Mouse (Mus musculus): ENCODE data around the gene Lrrc4c.

Gene Lrrc4c

GRCm38 (mm10) chr2:97339627-97340026 lies 1021.7 kb downstream of the Lrrc4c start:
- WGBS = 75% methylated on average over 4 of the region's 4 CpGs

GRCm38 (mm10) chr2:97361235-97361634 lies 1043.3 kb downstream of the Lrrc4c start:
- WGBS = 95% methylated on average over 2 of the region's 2 CpGs

GRCm38 (mm10) chr2:97369978-97370377 lies 1052.0 kb downstream of the Lrrc4c start:
- WGBS = 56% methylated on average over 3 of the region's 3 CpGs

GRCm38 (mm10) chr2:97391437-97391836 lies 1073.5 kb downstream of the Lrrc4c start:
- 56% methylated on average over 3 of the region's 3 CpGs for WGBS

GRCm38 (mm10) chr2:97391876-97392275 lies 1073.9 kb downstream of the Lrrc4c start:
- 82% methylated on average over 2 of the region's 2 CpGs for WGBS

- WGBS = 67% methylated on average over 1 of the region's 1 CpGs
Measured at GRCm38 (mm10) chr2:97413066-97413465, 1095.1 kb downstream of the Lrrc4c start.

- WGBS = 40% methylated on average over 8 of the region's 8 CpGs
Measured at GRCm38 (mm10) chr2:97414416-97415362, 1096.7 kb downstream of the Lrrc4c start.

GRCm38 (mm10) chr2:97434140-97434539 lies 1116.2 kb downstream of the Lrrc4c start:
- WGBS = 81% methylated on average over 1 of the region's 1 CpGs

GRCm38 (mm10) chr2:97435616-97436015 lies 1117.6 kb downstream of the Lrrc4c start:
- 57% methylated on average over 2 of the region's 2 CpGs for WGBS

- under 1% methylated on average over 25 of the region's 25 CpGs for WGBS
Measured at GRCm38 (mm10) chr2:97466243-97466793, 1148.3 kb downstream of the Lrrc4c start.

GRCm38 (mm10) chr2:97467031-97467549 lies 1149.1 kb downstream of the Lrrc4c start:
- under 1% methylated on average over 26 of the region's 26 CpGs for WGBS

GRCm38 (mm10) chr2:97467664-97468063 lies 1149.7 kb downstream of the Lrrc4c start:
- WGBS = 2% methylated on average over 8 of the region's 8 CpGs

GRCm38 (mm10) chr2:97468372-97468771 lies 1150.4 kb downstream of the Lrrc4c start:
- 13% methylated on average over 5 of the region's 5 CpGs for WGBS

- WGBS = 15% methylated on average over 2 of the region's 2 CpGs
Measured at GRCm38 (mm10) chr2:97469396-97469795, 1151.4 kb downstream of the Lrrc4c start.

- 16% methylated on average over 10 of the region's 10 CpGs for WGBS
Measured at GRCm38 (mm10) chr2:97478175-97478924, 1160.4 kb downstream of the Lrrc4c start.

- 17% methylated on average over 4 of the region's 4 CpGs for WGBS
Measured at GRCm38 (mm10) chr2:97478925-97479298, 1160.9 kb downstream of the Lrrc4c start.

GRCm38 (mm10) chr2:97484990-97485389 lies 1167.0 kb downstream of the Lrrc4c start:
- 42% methylated on average over 1 of the region's 1 CpGs for WGBS

- WGBS = 37% methylated on average over 2 of the region's 2 CpGs
Measured at GRCm38 (mm10) chr2:97485609-97486008, 1167.6 kb downstream of the Lrrc4c start.

GRCm38 (mm10) chr2:97487567-97487966 lies 1169.6 kb downstream of the Lrrc4c start:
- 44% methylated on average over 5 of the region's 5 CpGs for WGBS

- WGBS = 75% methylated on average over 1 of the region's 1 CpGs
Measured at GRCm38 (mm10) chr2:97502501-97502900, 1184.5 kb downstream of the Lrrc4c start.

GRCm38 (mm10) chr2:97504902-97505301 lies 1186.9 kb downstream of the Lrrc4c start:
- 43% methylated on average over 5 of the region's 5 CpGs for WGBS

All from cerebral cortex, adult 2 months (tissue).